8 mouse cellular contexts compared by ENCODE assay signal in the genomic region with DNA sequence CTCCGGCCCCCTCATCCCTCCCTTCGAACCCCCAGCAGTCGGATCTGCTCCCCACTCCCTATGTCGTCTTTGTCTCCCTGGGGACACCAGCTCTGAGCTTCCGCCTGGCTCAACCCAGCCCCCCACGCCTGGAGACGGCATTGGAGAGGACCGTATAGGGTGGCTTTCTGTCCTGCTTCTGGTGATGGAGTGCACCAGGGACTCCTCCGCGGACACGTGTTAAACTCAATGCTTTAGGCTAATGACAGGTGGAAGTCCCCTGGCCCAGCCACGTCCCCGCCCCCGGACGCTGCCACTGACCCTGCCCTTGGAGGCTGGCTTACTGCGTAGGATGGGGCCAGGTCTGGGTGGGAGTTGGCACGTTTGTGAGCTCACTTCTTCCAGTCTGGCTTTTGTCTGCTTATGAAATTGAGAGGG. TPM values are rescaled to one million over a fixed set of nuclear protein-coding genes. Genes with fewer than 3 reads are reported as not detected.
DNase-seq lines count a peak whose midpoint lies in the region; ATAC-seq and TF ChIP-seq lines count a peak whose summit lies in the region.

No protein-coding gene starts in this region.

- H3K27me3 ChIP-seq in heart, adult 2 months (ENCODE audit: control insufficient read depth, insufficient read depth, low read length), result no peaks in the 10 kb centered on the region
- no peaks in the 10 kb centered on the region for H3K27me3 ChIP-seq in ES-Bruce4 (ENCODE audit: control insufficient read depth, insufficient read depth, low read length, poor library complexity, severe bottlenecking)
- no peaks in the 10 kb centered on the region for H3K27me3 ChIP-seq in embryonic facial prominence, embryonic 14.5 days (replicated peaks; ENCODE audit: control insufficient read depth, insufficient read depth, low read length)
- no peaks in the 10 kb centered on the region for H3K27me3 ChIP-seq in splenic B cell, adult 2 months (ENCODE audit: control insufficient read depth, insufficient read depth, low read length, poor library complexity, severe bottlenecking)

- peak overlapping the region; percentile 90 for H3K4me2 ChIP-seq in embryonic facial prominence, embryonic 14.5 days (ENCODE audit: low read depth, low read length)

- H3K4me1 ChIP-seq in heart, adult 2 months (ENCODE audit: control insufficient read depth, insufficient read depth, low read length), result 0 out of 2 replicates have a peak, but pooled peaks cover 1% of the 10 kb centered on the region
- H3K4me1 ChIP-seq in ES-Bruce4 (ENCODE audit: control insufficient read depth, insufficient read depth, low read length), result no peaks in the 10 kb centered on the region
- H3K4me1 ChIP-seq in embryonic facial prominence, embryonic 14.5 days (ENCODE audit: control insufficient read depth, insufficient read depth, low read length), result peaks cover 5% of the 10 kb centered on the region; the same call in 1 of the 2 replicates

- peak overlapping the region; percentile 89 for H3K27ac ChIP-seq in heart, adult 2 months
- H3K27ac ChIP-seq in ES-Bruce4 (ENCODE audit: insufficient read depth, low read length) (no peak overlapping the region), macrophage (peak overlapping the region; percentile 32)
- H3K27ac ChIP-seq in embryonic facial prominence, embryonic 14.5 days (replicated peaks; ENCODE audit: low read depth, low read length), result peak overlapping the region; percentile 82

- H3K9me3 ChIP-seq in ES-Bruce4 (replicated peaks; ENCODE audit: control insufficient read depth, insufficient read depth, low read length, poor library complexity, severe bottlenecking), result 0 out of 2 replicates have a peak, but pooled peaks cover 5% of the 10 kb centered on the region
- no peaks in the 10 kb centered on the region for H3K9me3 ChIP-seq in embryonic facial prominence, embryonic 14.5 days (ENCODE audit: control insufficient read depth, low read length)

- no peak for DNase-seq in heart, adult 2 months
- no peak for DNase-seq in heart, postnatal 25 days (ENCODE audit: low spot score)
- peak; percentile 39 for DNase-seq in embryonic facial prominence, embryonic 14.5 days (ENCODE audit: low spot score)
- peak; percentile 61 for DNase-seq in splenic B cell, adult 2 months (ENCODE audit: low read depth, low spot score)
- no peak for DNase-seq in layer of hippocampus, adult 8-10 months (ENCODE audit: low spot score in 2 of 2)

- H3K4me3 ChIP-seq in heart, adult 2 months, result peak overlapping the region; percentile 100
- H3K4me3 ChIP-seq in ES-Bruce4 (ENCODE audit: low read depth, low read length) (peak overlapping the region; percentile 94), macrophage (ENCODE audit: inconsistent target) (peak overlapping the region; percentile 97)
- peak overlapping the region; percentile 96 for H3K4me3 ChIP-seq in embryonic facial prominence, embryonic 14.5 days (ENCODE audit: low read depth, low read length)

- peak overlapping the region; percentile 88 for H3K9ac ChIP-seq in heart, adult 2 months (ENCODE audit: low read depth, low read length)
- H3K9ac ChIP-seq in ES-Bruce4 (ENCODE audit: low read depth, poor library complexity, severe bottlenecking), result peak overlapping the region; percentile 93
- peak overlapping the region; percentile 87 for H3K9ac ChIP-seq in embryonic facial prominence, embryonic 14.5 days (ENCODE audit: low read depth, low read length)

- H3K79me2 ChIP-seq in heart, adult 2 months (replicated peaks; ENCODE audit: control insufficient read depth, insufficient read depth, low read length), result peaks cover 5% of the 10 kb centered on the region
- peaks cover 31% of the 10 kb centered on the region for H3K79me2 ChIP-seq in macrophage (ENCODE audit: inconsistent target)

- under 1% methylated on average over 17 of the region's 17 CpGs for WGBS in heart, adult 2 months
- 0% methylated on average over 17 of the region's 17 CpGs for WGBS in embryonic facial prominence, embryonic 14.5 days
- WGBS in macrophage (ENCODE audit: missing documents), result 2% methylated on average over 16 of the region's 17 CpGs

- TF ChIP-seq EP300 in heart, adult 2 months (IDR thresholded peaks at IDR 0.05; ENCODE audit: insufficient read depth, low read depth, low read length), result no peak
- no peak for TF ChIP-seq EP300 in ES-Bruce4 (IDR thresholded peaks at IDR 0.05; ENCODE audit: insufficient read depth, low read depth, low read length)

- TF ChIP-seq CTCF in heart, adult 2 months (IDR thresholded peaks at IDR 0.05), result no peak
- no peak for TF ChIP-seq CTCF in ES-Bruce4 (IDR thresholded peaks at IDR 0.05; ENCODE audit: low read depth, low read length)

- H3K36me3 ChIP-seq in heart, adult 2 months (ENCODE audit: control insufficient read depth, insufficient read depth, low read length), result no peaks in the 10 kb centered on the region
- H3K36me3 ChIP-seq in ES-Bruce4 (ENCODE audit: control insufficient read depth, insufficient read depth, low read length, poor library complexity, severe bottlenecking), result peaks cover 37% of the 10 kb centered on the region
- peaks cover 39% of the 10 kb centered on the region for H3K36me3 ChIP-seq in embryonic facial prominence, embryonic 14.5 days (ENCODE audit: control insufficient read depth, insufficient read depth, low read length)
- H3K36me3 ChIP-seq in macrophage (ENCODE audit: inconsistent target), result peaks cover 29% of the 10 kb centered on the region
- peaks cover 14% of the 10 kb centered on the region for H3K36me3 ChIP-seq in splenic B cell, adult 2 months (ENCODE audit: control insufficient read depth, insufficient read depth, low read length, poor library complexity, severe bottlenecking)

- no peak for TF ChIP-seq POLR2A in heart, adult 2 months (IDR thresholded peaks at IDR 0.05; ENCODE audit: insufficient read depth, low read depth, low read length)
- no peak for TF ChIP-seq POLR2A in ES-Bruce4 (IDR thresholded peaks at IDR 0.05; ENCODE audit: insufficient read depth, low read length)

- ATAC-seq in embryonic facial prominence, embryonic 14.5 days (ENCODE audit: low read depth), result peak; percentile 35
- ATAC-seq in inflammation-experienced regulatory T-cells, adult 6 months, result peak; percentile 34

- intact Hi-C loops in heart, adult 2 months (cut with DNase I), result no loop called here
- intact Hi-C loops in heart, postnatal 25 days (cut with DNase I), result no loop called here

RNA-seq across cellular contexts. Expression of gene Psme3, which starts 0.5 kb away (rescaled TPM):
- total RNA-seq in heart, adult 2 months (2021), result 100 to 1,000 TPM in 1 of 2 experiments, 10 to 100 TPM in 1; 81.9 to 112 TPM
- 55.5 and 69.1 TPM in 2 replicates for polyA plus RNA-seq in heart, adult 2 months (2012; rRNA removed)
- total RNA-seq in heart, postnatal 25 days (2021), result 10 to 100 TPM; 80.6 to 88.8 TPM
- 161 and 168 TPM in 2 replicates for polyA plus RNA-seq in ES-Bruce4 (2011; ENCODE audit: insufficient read depth, insufficient read length, low read depth, missing spikeins)
- 98.0 and 106 TPM in 2 replicates for polyA plus RNA-seq in embryonic facial prominence, embryonic 14.5 days (2014; fragmentation: Nextera tagmentation; extraction: Ambion mirVana)
- 10 to 100 TPM; 25.8 to 37.6 (median 36.8) TPM for polyA plus RNA-seq in inflammation-experienced regulatory T-cells, adult 6 months (2017; shearing (Covaris generic))
- 100 to 1,000 TPM in 1 of 26 experiments, 10 to 100 TPM in 25; 20.7 to 101 (median 49.4) TPM for total RNA-seq in macrophage (2018; cell fraction: chromatin; rRNA removed)
- 10 to 100 TPM; 58.1 to 84.9 (median 69.8) TPM for total RNA-seq in macrophage (2018; cell fraction: cytosol; rRNA removed)
- 10 to 100 TPM; 34.0 to 85.5 (median 52.9) TPM for total RNA-seq in macrophage (2018; cell fraction: nucleus; rRNA removed)
- polyA plus RNA-seq in macrophage (2018), result 53.0 to 111 TPM (median 98.6 TPM) in 3 replicates
- total RNA-seq in layer of hippocampus, adult 8-10 months (2022), result 100 to 1,000 TPM; 110 to 129 (median 117) TPM

RNA-seq across cellular contexts. Expression of gene Aoc2, which starts 8.4 kb away (rescaled TPM):
- 1 to 10 TPM; 1.6 to 2.2 TPM for total RNA-seq in heart, adult 2 months (2021)
- polyA plus RNA-seq in heart, adult 2 months (2012; rRNA removed), result 1.9 and 2.3 TPM in 2 replicates
- 1 to 10 TPM; 1.8 to 2.2 TPM for total RNA-seq in heart, postnatal 25 days (2021)
- polyA plus RNA-seq in ES-Bruce4 (2011; ENCODE audit: insufficient read depth, insufficient read length, low read depth, missing spikeins) (3.5 and 5.8 TPM in 2 replicates), macrophage (2018) (0.43 to 1.0 TPM (median 0.67 TPM) in 3 replicates)
- 0.75 and 0.82 TPM in 2 replicates for polyA plus RNA-seq in embryonic facial prominence, embryonic 14.5 days (2014; fragmentation: Nextera tagmentation; extraction: Ambion mirVana)
- polyA plus RNA-seq in inflammation-experienced regulatory T-cells, adult 6 months (2017; shearing (Covaris generic)), result 10 to 100 TPM in 1 of 3 experiments, 1 to 10 TPM in 2; 2.5 to 12.3 (median 4.9) TPM
- total RNA-seq in macrophage (2018; cell fraction: chromatin; rRNA removed), result 10 to 100 TPM in 8 of 26 experiments, 1 to 10 TPM in 18; 2.8 to 12.9 (median 8.1) TPM
- total RNA-seq in macrophage (2018; cell fraction: cytosol; rRNA removed), result 1 to 10 TPM in 1 of 26 experiments, under 1 TPM in 25; 0.23 to 1.2 (median 0.44) TPM
- total RNA-seq in macrophage (2018; cell fraction: nucleus; rRNA removed), result 10 to 100 TPM in 1 of 26 experiments, 1 to 10 TPM in 25; 2.0 to 12.2 (median 6.2) TPM
- 1 to 10 TPM; 5.1 to 9.9 (median 7.4) TPM for total RNA-seq in layer of hippocampus, adult 8-10 months (2022)

RNA-seq across cellular contexts. Expression of gene Aoc3, which starts 13.9 kb away (rescaled TPM):
- total RNA-seq in heart, adult 2 months (2021), result 10 to 100 TPM; 11.5 to 13.3 TPM
- 21.8 and 22.0 TPM in 2 replicates for polyA plus RNA-seq in heart, adult 2 months (2012; rRNA removed)
- total RNA-seq in heart, postnatal 25 days (2021), result 10 to 100 TPM; 13.9 to 18.5 TPM
- polyA plus RNA-seq in ES-Bruce4 (2011; ENCODE audit: insufficient read depth, insufficient read length, low read depth, missing spikeins) (0.84 and 0.94 TPM in 2 replicates), macrophage (2018) (not detected in 3 replicates)
- polyA plus RNA-seq in embryonic facial prominence, embryonic 14.5 days (2014; fragmentation: Nextera tagmentation; extraction: Ambion mirVana), result 2.0 and 2.4 TPM in 2 replicates
- polyA plus RNA-seq in inflammation-experienced regulatory T-cells, adult 6 months (2017; shearing (Covaris generic)), result not detected
- under 1 TPM in 3 of 26 experiments, not detected in 23; 0.13 to 0.92 (median 0.20) TPM for total RNA-seq in macrophage (2018; cell fraction: chromatin; rRNA removed)
- total RNA-seq in macrophage (2018; cell fraction: cytosol; rRNA removed), result not detected
- under 1 TPM in 4 of 26 experiments, not detected in 22; 0.15 to 0.41 (median 0.23) TPM for total RNA-seq in macrophage (2018; cell fraction: nucleus; rRNA removed)
- 1 to 10 TPM in 1 of 4 experiments, under 1 TPM in 3; 0.57 to 1.1 (median 0.78) TPM for total RNA-seq in layer of hippocampus, adult 8-10 months (2022)

RNA-seq across cellular contexts. Expression of gene Becn1, which starts 14.4 kb away (rescaled TPM):
- 10 to 100 TPM; 86.3 to 86.5 TPM for total RNA-seq in heart, adult 2 months (2021)
- 36.1 and 43.7 TPM in 2 replicates for polyA plus RNA-seq in heart, adult 2 months (2012; rRNA removed)
- total RNA-seq in heart, postnatal 25 days (2021), result 100 to 1,000 TPM in 1 of 2 experiments, 10 to 100 TPM in 1; 92.8 to 102 TPM
- polyA plus RNA-seq in ES-Bruce4 (2011; ENCODE audit: insufficient read depth, insufficient read length, low read depth, missing spikeins), result 48.2 and 53.0 TPM in 2 replicates
- polyA plus RNA-seq in embryonic facial prominence, embryonic 14.5 days (2014; fragmentation: Nextera tagmentation; extraction: Ambion mirVana), result 134 and 139 TPM in 2 replicates
- 10 to 100 TPM; 62.1 to 87.3 (median 74.1) TPM for polyA plus RNA-seq in inflammation-experienced regulatory T-cells, adult 6 months (2017; shearing (Covaris generic))
- total RNA-seq in macrophage (2018; cell fraction: chromatin; rRNA removed), result 100 to 1,000 TPM; 148 to 234 (median 192) TPM
- total RNA-seq in macrophage (2018; cell fraction: cytosol; rRNA removed), result 100 to 1,000 TPM; 109 to 186 (median 126) TPM
- 100 to 1,000 TPM; 123 to 187 (median 151) TPM for total RNA-seq in macrophage (2018; cell fraction: nucleus; rRNA removed)
- polyA plus RNA-seq in macrophage (2018), result 89.3 to 112 TPM (median 98.9 TPM) in 3 replicates
- 100 to 1,000 TPM; 167 to 224 (median 191) TPM for total RNA-seq in layer of hippocampus, adult 8-10 months (2022)

RNA-seq across cellular contexts. Expression of gene Coa3, which starts 37.6 kb away (rescaled TPM):
- total RNA-seq in heart, adult 2 months (2021), result 100 to 1,000 TPM in 1 of 2 experiments, 10 to 100 TPM in 1; 88.4 to 101 TPM
- 153 and 302 TPM in 2 replicates for polyA plus RNA-seq in heart, adult 2 months (2012; rRNA removed)
- total RNA-seq in heart, postnatal 25 days (2021), result 10 to 100 TPM; 89.0 to 96.9 TPM
- 44.8 and 53.0 TPM in 2 replicates for polyA plus RNA-seq in ES-Bruce4 (2011; ENCODE audit: insufficient read depth, insufficient read length, low read depth, missing spikeins)
- polyA plus RNA-seq in embryonic facial prominence, embryonic 14.5 days (2014; fragmentation: Nextera tagmentation; extraction: Ambion mirVana), result 180 and 181 TPM in 2 replicates
- polyA plus RNA-seq in inflammation-experienced regulatory T-cells, adult 6 months (2017; shearing (Covaris generic)), result 100 to 1,000 TPM; 129 to 132 (median 131) TPM
- 10 to 100 TPM in 8 of 26 experiments, 1 to 10 TPM in 18; 1.3 to 26.6 (median 7.3) TPM for total RNA-seq in macrophage (2018; cell fraction: chromatin; rRNA removed)
- total RNA-seq in macrophage (2018; cell fraction: cytosol; rRNA removed), result 10 to 100 TPM; 54.4 to 93.5 (median 76.8) TPM
- 10 to 100 TPM in 22 of 26 experiments, 1 to 10 TPM in 4; 7.4 to 34.7 (median 16.9) TPM for total RNA-seq in macrophage (2018; cell fraction: nucleus; rRNA removed)
- 46.1 to 108 TPM (median 103 TPM) in 3 replicates for polyA plus RNA-seq in macrophage (2018)
- total RNA-seq in layer of hippocampus, adult 8-10 months (2022), result 10 to 100 TPM; 90.3 to 98.9 (median 91.4) TPM

Comparison
In these comparisons a context has a peak if more than half of its experiments do, and no peak if none do; other contexts are left out.
1. DNase-seq: peak in embryonic facial prominence, embryonic 14.5 days (single experiment) and splenic B cell, adult 2 months (single experiment); none in heart, adult 2 months (0 of 2), heart, postnatal 25 days (single experiment) and layer of hippocampus, adult 8-10 months (0 of 2).
2. Peak in every context shown above with its lines, with median percentiles within 50 percentile points of each other: H3K4me3 ChIP-seq and H3K9ac ChIP-seq.